Mouse (Mus musculus): ENCODE measurements at regions not wholly inside any gene's neighbourhood (a gene's known extent, or its start where the extent isn't known, plus 50 kb on each side); places are given as distances from the start of the nearest gene placed in this dataset.
"Not testable (repeated sequence)": the region's sequence is repeated elsewhere in the genome, so short reads cannot be mapped to it uniquely, and the experiment has no call there.

DNA sequence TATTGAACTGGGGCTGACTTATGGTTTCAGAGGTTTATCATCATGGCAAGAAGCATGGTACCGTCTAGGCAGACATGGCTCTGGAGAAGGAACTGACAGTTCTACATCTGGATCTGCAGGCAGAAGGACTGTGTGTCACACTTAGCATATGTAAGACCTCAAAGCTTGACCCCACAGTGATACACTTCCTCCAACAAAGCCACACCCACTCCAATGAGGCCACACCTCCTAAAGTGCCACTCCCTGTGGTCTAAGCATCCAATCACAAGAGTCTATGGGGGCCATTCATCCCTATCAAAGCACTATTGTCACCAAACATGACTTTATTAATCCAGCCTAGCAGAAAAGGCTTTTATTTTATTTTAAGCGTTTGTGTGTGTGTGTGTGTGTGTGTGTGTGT lies 96.2 kb upstream of the Fam3c start:
- Histone ChIP-seq H3K27me3 (ENCODE audit: control insufficient read depth, insufficient read depth, low read length, poor library complexity, severe bottlenecking) (no peaks in the 10 kb centered on the region), H3K36me3 (ENCODE audit: control insufficient read depth, insufficient read depth, low read length, poor library complexity, severe bottlenecking) (no peaks in the 10 kb centered on the region), H3K9ac (ENCODE audit: low read depth, poor library complexity, severe bottlenecking) (no peak overlapping the region), H3K27ac (ENCODE audit: insufficient read depth, low read length) (no peak overlapping the region), H3K4me1 (ENCODE audit: control insufficient read depth, insufficient read depth, low read length) (no peaks in the 10 kb centered on the region), H3K9me3 (replicated peaks; ENCODE audit: control insufficient read depth, insufficient read depth, low read length, poor library complexity, severe bottlenecking) (no peaks in the 10 kb centered on the region), H3K4me3 (ENCODE audit: low read depth, low read length) (no peak overlapping the region)
- no peak for TF ChIP-seq CTCF (IDR thresholded peaks at IDR 0.05; ENCODE audit: low read depth, low read length)
- no peak for TF ChIP-seq EP300 (IDR thresholded peaks at IDR 0.05; ENCODE audit: insufficient read depth, low read depth, low read length)
- no peak for TF ChIP-seq POLR2A (IDR thresholded peaks at IDR 0.05; ENCODE audit: insufficient read depth, low read length)

DNA sequence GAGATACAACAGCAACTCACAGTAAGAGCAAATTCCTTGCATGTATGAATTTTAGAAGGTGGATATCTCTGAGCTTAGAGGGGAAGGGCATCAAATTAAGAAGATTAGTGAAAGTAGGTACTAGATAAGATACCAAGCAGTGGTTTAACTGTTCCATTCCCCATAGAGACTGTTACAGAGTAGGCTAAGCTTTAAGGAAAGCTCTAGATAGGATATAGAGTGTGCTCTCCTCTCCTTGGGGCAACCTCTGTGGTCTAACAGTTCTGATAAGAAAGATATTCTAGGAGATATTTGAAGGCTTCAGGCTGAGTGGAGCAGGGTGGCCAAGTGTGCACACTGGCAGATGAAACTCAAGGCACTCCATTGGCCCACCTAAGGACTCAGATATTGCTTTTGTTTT lies 94.5 kb upstream of the Fam3c start:
- Histone ChIP-seq H3K9me3 (replicated peaks; ENCODE audit: control insufficient read depth, insufficient read depth, low read length, poor library complexity, severe bottlenecking) (no peaks in the 10 kb centered on the region), H3K27me3 (ENCODE audit: control insufficient read depth, insufficient read depth, low read length, poor library complexity, severe bottlenecking) (no peaks in the 10 kb centered on the region), H3K4me3 (ENCODE audit: low read depth, low read length) (no peak overlapping the region), H3K27ac (ENCODE audit: insufficient read depth, low read length) (no peak overlapping the region), H3K36me3 (ENCODE audit: control insufficient read depth, insufficient read depth, low read length, poor library complexity, severe bottlenecking) (no peaks in the 10 kb centered on the region), H3K4me1 (ENCODE audit: control insufficient read depth, insufficient read depth, low read length) (no peaks in the 10 kb centered on the region), H3K9ac (ENCODE audit: low read depth, poor library complexity, severe bottlenecking) (no peak overlapping the region)
- TF ChIP-seq CTCF (IDR thresholded peaks at IDR 0.05; ENCODE audit: low read depth, low read length), result no peak
- no peak for TF ChIP-seq EP300 (IDR thresholded peaks at IDR 0.05; ENCODE audit: insufficient read depth, low read depth, low read length)
- TF ChIP-seq POLR2A (IDR thresholded peaks at IDR 0.05; ENCODE audit: insufficient read depth, low read length), result no peak

DNA sequence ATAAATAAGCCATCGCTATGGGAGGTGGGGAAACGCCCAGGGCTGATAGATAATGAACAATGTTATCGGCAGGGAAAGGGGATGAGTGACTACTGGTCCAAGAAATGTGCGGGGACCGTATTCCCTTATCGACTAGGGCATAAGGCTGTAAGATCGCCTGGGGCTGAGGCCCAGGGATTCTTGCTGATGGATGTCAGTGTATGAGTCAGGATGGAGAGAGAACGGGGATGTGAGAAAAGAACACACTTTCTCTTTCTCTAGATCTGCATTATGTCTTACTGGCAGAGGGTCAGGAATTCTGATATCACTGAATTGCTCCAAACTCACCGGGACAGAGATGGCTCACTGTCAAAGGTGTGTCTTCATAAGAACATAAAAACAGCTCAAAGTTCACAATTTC lies 92.9 kb upstream of the Fam3c start:
- H3K9me3 ChIP-seq (replicated peaks; ENCODE audit: control insufficient read depth, insufficient read depth, low read length, poor library complexity, severe bottlenecking), result no peaks in the 10 kb centered on the region
- no peak overlapping the region for H3K9ac ChIP-seq (ENCODE audit: low read depth, poor library complexity, severe bottlenecking)
- TF ChIP-seq EP300 (IDR thresholded peaks at IDR 0.05; ENCODE audit: insufficient read depth, low read depth, low read length), result no peak
- TF ChIP-seq POLR2A (IDR thresholded peaks at IDR 0.05; ENCODE audit: insufficient read depth, low read length), result no peak
- TF ChIP-seq CTCF (IDR thresholded peaks at IDR 0.05; ENCODE audit: low read depth, low read length), result no peak
- no peaks in the 10 kb centered on the region for H3K36me3 ChIP-seq (ENCODE audit: control insufficient read depth, insufficient read depth, low read length, poor library complexity, severe bottlenecking)
- H3K27ac ChIP-seq (ENCODE audit: insufficient read depth, low read length), result no peak overlapping the region
- H3K4me3 ChIP-seq (ENCODE audit: low read depth, low read length), result no peak overlapping the region
- no peaks in the 10 kb centered on the region for H3K27me3 ChIP-seq (ENCODE audit: control insufficient read depth, insufficient read depth, low read length, poor library complexity, severe bottlenecking)
- peaks cover 3% of the 10 kb centered on the region for H3K4me1 ChIP-seq (ENCODE audit: control insufficient read depth, insufficient read depth, low read length)

DNA sequence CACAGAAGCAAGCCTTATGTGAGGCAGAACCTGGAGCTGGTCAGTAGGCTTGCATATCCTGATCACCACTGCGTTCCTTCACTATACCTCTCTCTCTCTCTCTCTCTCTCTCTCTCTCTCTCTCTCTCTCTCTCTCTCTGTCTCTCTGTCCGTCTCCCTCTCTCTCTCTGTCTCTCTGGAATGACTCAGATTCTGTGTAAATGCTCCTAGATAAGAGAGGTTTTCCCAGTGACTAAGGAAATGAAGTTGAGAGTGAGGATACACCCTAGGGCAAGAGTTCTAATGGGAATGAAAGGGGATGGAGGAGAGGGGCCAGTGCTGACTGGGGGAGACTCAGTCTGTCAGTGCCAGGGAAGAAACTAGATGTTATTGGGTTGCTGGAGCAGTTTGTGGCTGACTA lies 91.6 kb upstream of the Fam3c start:
- TF ChIP-seq CTCF (IDR thresholded peaks at IDR 0.05; ENCODE audit: low read depth, low read length) (no peak), POLR2A (IDR thresholded peaks at IDR 0.05; ENCODE audit: insufficient read depth, low read length) (no peak), EP300 (IDR thresholded peaks at IDR 0.05; ENCODE audit: insufficient read depth, low read depth, low read length) (no peak)
- Histone ChIP-seq H3K27me3 (ENCODE audit: control insufficient read depth, insufficient read depth, low read length, poor library complexity, severe bottlenecking) (no peaks in the 10 kb centered on the region), H3K4me3 (ENCODE audit: low read depth, low read length) (no peak overlapping the region)

DNA sequence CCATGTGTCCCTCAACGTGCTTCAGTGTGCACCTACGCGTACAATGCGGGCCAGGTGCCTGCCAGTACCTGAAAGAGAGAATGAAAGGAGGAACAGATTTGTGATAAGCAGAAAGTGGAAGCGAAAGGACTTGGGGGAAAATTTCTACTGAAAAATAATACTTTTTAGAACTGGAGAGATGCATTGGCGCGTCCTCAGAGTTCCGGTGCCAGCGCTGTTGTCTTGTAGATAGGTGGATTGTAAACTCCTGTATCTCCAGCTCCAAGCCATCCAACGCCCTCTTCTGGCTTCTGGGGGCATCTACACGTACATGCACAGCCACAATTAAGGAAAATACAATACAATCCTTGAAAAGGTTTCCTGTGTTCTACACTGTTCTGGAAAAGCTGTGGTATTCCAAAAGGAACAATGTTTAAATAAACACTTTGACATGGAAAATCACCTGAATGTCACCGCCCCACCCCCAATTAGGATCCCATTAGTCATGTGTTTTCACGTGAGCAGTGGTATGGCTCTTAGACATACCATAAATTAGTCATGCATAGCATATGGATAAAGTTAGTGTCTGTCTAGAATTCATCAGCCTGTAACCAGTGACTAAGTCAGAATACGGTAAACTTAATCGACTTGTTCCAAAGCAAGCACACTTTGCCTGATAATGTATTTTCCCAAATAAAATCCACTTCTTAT lies 90.7 kb upstream of the Fam3c start:
- Histone ChIP-seq H3K4me1 (ENCODE audit: control insufficient read depth, insufficient read depth, low read length) (peaks cover 6% of the 10 kb centered on the region), H3K27me3 (ENCODE audit: control insufficient read depth, insufficient read depth, low read length, poor library complexity, severe bottlenecking) (no peaks in the 10 kb centered on the region), H3K36me3 (ENCODE audit: control insufficient read depth, insufficient read depth, low read length, poor library complexity, severe bottlenecking) (no peaks in the 10 kb centered on the region), H3K4me3 (ENCODE audit: low read depth, low read length) (peak overlapping the region; percentile 4; the same call in 1 of the 2 replicates), H3K9ac (ENCODE audit: low read depth, poor library complexity, severe bottlenecking) (no peak overlapping the region), H3K9me3 (replicated peaks; ENCODE audit: control insufficient read depth, insufficient read depth, low read length, poor library complexity, severe bottlenecking) (no peaks in the 10 kb centered on the region), H3K27ac (ENCODE audit: insufficient read depth, low read length) (no peak overlapping the region)
- TF ChIP-seq POLR2A (IDR thresholded peaks at IDR 0.05; ENCODE audit: insufficient read depth, low read length), result no peak
- peak; percentile 49 for TF ChIP-seq CTCF (IDR thresholded peaks at IDR 0.05; ENCODE audit: low read depth, low read length)

More for the DNA sequence above, 91.6 kb upstream of the Fam3c start:
- H3K27ac ChIP-seq (ENCODE audit: insufficient read depth, low read length), result no peak overlapping the region
- H3K9me3 ChIP-seq (replicated peaks; ENCODE audit: control insufficient read depth, insufficient read depth, low read length, poor library complexity, severe bottlenecking), result no peaks in the 10 kb centered on the region
- H3K4me1 ChIP-seq (ENCODE audit: control insufficient read depth, insufficient read depth, low read length), result peaks cover 4% of the 10 kb centered on the region
- H3K9ac ChIP-seq (ENCODE audit: low read depth, poor library complexity, severe bottlenecking), result no peak overlapping the region
- no peaks in the 10 kb centered on the region for H3K36me3 ChIP-seq (ENCODE audit: control insufficient read depth, insufficient read depth, low read length, poor library complexity, severe bottlenecking)

DNA sequence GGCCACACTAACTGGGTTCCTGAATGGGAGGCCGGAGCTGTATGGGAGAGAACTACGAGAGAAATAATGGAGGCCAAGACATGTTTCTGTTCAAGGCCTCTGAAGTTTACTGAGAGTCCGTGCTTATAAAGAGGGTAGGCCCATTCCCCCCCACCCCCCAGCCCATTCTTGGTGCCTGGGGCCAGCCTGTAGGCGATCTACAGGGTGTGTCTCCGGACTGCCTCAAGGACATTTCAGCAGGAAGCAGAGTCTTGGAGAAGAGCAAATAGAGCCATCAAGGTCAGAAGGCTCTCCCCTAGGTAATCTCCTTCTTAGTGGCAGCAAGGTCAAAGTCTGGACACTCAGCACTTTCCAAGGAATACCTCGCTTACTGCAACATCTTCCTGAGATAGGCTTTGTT lies 88.8 kb upstream of the Fam3c start:
- not testable (repeated sequence) for H3K9me3 ChIP-seq (replicated peaks; ENCODE audit: control insufficient read depth, insufficient read depth, low read length, poor library complexity, severe bottlenecking); H3K9ac ChIP-seq (ENCODE audit: low read depth, poor library complexity, severe bottlenecking); H3K36me3 ChIP-seq (ENCODE audit: control insufficient read depth, insufficient read depth, low read length, poor library complexity, severe bottlenecking); H3K27me3 ChIP-seq (ENCODE audit: control insufficient read depth, insufficient read depth, low read length, poor library complexity, severe bottlenecking); H3K27ac ChIP-seq (ENCODE audit: insufficient read depth, low read length); H3K4me3 ChIP-seq (ENCODE audit: low read depth, low read length); H3K4me1 ChIP-seq (ENCODE audit: control insufficient read depth, insufficient read depth, low read length)
- peak; percentile 80; the same call in 1 of the 2 replicates for TF ChIP-seq EP300 (IDR thresholded peaks at IDR 0.05; ENCODE audit: insufficient read depth, low read depth, low read length)

All from ES-Bruce4 (cell line).